Mouse (Mus musculus) hindlimb bud, embryonic 11.5 days (tissue): ENCODE measurements around the gene Fbxw4.

Experiments used
- DNase-seq: peaks from one replicate; pipeline ENCODE4 v3.0.0-alpha.2; 2012; ENCODE audit warnings: low read depth, low spot score; ENCODE audit errors: extremely low spot score

Gene Fbxw4

DNA sequence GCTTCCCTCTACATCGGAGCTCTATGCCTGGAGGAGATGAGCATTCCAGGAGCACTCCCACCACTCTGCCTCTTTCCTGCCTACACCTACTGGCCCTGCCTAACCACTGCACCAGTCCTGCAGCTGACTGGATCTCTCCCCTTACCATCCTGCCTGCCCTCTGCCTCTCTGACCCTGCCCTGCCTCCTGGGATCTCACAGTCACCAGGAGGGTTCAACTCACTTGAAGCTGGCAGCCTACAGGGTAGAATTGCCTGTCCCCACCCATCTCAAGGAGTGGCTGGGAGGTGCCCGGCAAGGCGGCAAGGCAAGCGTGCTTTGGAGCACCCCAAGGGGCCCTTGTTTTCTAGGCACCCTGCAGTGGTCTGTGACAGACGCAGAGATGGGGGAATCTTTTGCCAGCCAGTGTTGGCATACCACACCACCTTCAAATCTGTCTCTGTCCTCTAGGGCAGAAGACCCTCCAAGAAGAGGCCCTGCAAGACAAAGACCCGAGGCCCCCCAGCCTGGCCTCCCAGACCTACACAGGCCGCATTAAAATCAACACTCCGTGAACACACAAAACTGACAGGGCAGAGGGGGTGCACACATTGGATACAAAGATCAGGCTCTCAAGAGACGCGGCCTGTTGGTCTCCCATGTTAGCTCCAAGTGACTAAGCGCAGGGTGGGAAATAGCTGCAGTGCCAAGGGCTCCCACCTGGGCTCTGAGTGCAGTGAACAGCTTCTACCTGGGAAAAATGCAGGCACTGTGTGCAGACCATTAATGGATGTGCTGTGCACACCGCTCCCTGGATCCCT, 44.5 kb downstream of the Fbxw4 start:
- no peak for DNase-seq

DNA sequence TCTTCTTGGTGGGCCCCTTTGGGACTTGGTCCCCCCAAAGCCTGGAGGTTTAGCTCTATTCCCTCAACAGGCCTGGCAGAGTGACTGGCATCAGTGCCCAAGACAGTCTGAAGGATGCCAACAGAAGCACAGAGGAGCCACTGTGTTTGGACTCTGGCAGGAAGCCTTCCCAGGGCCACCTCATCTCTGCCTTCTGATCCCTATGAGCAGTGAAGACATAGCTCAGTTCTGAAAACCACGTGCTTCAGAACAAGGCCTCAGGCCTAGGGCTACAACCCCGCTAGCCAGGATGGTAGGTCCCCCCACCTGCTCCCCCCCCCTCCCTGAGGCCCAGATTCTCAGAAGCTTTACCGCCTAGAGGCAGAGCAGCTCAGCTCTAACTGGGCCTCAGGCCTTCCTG, 45.2 kb downstream of the Fbxw4 start:
- DNase-seq, result no peak

DNA sequence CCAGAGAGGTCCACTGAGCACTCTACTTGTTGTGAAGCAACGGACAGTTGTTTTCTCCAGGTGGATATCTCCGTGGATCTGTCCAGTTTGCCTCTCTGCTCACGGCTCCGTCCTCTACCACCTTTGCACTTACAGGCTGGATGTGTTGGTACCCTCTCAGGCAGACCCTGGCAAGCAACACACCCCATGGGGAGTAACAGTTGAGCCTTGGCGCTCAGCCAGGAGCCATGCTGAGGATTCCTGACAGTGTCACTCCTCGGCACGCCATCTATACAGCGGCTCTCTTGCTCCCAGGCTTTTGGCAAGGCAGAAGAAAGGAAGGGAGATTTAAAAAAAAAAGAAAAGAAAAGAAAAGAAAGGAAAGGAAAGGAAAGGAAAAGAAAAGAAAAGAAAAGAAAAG, 45.7 kb downstream of the Fbxw4 start:
- no peak for DNase-seq

DNA sequence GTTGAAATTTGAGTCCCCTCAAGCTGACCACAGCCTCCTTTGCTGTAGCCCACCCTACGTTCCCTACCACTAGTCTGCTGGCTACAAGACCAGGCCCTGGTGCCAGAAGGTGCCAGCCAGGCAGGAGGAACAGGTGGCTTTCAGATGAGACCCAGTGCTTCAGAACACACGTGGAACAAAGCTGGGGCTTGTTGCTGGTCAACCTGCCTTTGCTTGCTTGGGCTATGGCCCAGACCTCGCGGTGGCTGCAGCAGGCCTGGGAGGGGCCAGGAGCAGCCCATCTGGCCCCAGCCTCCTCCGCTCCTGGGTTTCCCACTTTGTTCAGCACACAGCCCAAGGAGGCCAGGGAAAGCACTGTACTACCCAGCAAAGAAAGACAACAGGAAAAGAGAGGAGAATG, 49.3 kb downstream of the Fbxw4 start:
- no peak for DNase-seq

DNA sequence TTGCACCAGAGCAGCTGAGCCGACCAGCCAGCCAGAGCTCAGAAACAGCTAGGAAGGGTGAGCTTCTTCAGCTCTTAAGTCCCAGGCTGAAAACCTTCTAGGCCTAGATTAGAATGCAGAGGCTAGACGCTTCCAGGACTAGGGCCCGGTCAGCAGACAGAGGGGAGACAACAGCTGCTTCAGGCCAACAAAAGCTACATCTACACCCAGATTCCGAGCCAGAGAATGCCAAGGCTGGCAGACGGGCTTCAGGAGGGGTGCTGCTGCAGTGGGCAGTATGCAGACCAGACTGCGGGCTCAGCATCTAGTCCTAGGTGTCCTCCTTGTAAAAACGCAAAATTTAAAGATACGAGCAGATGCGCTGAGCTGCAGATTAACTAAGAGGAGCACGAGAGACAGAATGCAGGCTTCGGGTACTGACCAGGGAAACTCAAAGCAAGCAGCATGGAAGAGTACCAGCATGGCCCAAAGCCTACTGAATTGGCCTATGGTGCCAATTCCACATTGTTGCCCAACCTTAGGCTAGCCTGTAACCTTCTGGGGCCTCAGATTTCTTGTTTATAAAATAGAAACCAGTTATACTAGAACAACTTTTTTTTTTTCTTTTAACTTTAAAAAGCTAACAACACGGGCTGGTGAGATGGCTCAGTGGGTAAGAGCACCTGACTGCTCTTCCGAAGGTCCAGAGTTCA, 51.3 kb downstream of the Fbxw4 start:
- no peak for DNase-seq

DNA sequence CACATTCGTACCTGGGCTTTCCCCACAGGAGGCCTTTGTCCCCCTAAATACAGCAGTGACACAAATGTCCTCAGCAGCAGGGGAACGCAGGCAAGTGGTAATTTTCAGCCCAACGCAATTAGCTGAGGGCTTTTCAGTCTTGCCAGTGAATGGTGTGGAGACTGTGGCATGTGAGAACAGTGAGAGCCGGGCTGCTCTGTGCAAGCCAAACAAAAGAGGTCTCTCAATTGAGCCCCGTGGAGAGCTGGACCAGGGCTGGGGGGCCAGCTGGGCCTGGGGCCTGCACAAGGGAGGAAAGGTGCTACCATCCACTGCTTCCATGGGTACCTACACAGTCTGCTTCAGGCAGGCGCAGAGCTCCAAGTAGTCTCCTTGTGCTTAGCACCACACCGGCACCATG, 52.6 kb downstream of the Fbxw4 start:
- DNase-seq, result no peak

DNA sequence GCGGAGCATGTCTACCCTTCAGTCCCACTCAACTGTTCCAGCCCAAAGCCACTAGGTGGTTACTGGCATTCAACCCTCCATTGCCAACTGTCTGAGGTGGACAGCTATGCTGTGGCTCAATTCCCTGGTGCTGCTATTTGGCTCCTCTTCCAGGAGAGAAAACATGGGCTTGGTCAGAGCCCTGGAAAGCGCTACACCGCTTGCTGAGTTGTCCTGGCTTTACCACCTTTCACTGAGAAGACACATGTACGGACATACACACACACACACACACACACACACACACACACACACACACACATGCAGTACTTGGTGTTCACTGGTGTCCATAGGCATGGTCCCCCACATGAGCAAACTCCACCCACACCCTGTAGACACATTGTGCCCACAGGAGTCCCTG, 53.4 kb downstream of the Fbxw4 start:
- no peak for DNase-seq

DNA sequence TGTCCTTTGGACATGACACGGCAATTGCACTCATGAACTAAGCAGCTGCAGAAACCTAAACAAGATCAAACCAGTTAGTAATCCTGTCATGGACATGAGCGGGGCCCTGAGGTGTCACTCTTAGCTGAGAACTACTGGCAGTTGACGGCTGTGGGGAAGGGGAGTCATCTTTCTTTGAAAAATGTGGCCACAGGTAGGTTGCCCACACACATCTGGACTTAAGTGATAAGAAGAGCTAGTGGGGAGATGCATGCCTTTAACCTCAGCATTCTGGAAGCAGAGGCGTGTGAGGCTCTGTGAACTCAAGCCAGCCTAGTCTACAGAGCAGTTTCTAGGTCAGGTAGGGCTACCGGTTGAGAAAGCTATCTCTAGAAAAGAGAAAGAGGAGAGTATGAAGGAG, 57.5 kb downstream of the Fbxw4 start:
- no peak for DNase-seq

DNA sequence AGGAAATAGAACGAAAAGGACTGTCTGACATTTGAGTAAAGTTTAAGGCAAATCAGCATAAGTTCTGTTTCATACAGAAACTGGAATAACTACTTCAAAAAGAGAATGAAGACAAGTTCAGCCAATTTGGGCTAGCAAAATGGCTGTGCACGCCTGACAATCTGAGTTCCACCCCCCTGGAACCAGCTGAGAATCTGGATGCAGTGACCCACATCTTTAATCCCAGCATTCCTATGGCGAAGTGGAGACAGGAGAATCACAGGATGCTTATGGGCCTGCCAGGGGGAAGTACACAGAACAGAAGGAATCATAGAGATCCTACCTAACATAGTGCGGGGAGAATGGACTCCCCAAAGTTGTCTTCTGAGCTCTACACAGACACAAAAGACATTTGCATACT, 63.0 kb downstream of the Fbxw4 start:
- no peak for DNase-seq

DNA sequence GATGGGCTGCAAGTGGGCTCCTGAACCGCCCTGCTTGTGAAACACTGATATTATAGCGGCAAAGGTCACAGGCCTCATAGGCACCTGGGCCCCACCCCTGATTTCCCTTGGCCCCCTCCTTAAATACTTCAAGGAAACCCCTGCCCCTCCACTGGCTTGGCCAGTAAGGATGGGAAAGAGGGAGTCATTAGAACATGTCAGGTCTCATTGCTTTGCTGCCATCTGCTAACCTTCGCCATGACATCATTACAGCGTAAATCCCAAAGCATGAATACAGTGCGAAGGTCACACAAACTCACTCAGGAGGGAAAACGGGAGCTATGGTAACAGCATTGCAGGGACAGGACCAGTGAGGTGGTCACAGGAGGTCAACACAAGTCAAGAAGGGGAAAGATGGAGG, 63.7 kb downstream of the Fbxw4 start:
- DNase-seq, result no peak

DNA sequence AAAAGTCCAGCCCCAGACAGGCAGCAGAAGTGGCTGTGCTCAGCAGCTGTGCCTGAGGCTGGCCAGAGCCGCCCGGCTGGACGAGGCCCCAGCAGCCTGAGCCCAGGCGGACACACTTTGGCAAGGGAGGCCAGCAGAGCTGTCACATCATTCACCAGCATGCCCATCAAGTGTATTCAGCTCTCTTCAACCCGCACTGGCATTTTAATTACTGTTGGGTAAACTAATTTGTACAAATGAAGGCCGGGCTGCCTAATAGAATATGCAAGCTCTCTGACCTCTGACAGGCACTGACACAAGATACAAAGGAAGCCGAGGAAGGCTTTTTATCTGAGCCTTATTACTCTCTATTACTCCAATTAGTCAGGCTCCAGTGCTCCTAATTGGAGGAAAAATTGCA, 64.1 kb downstream of the Fbxw4 start:
- DNase-seq, result no peak

DNA sequence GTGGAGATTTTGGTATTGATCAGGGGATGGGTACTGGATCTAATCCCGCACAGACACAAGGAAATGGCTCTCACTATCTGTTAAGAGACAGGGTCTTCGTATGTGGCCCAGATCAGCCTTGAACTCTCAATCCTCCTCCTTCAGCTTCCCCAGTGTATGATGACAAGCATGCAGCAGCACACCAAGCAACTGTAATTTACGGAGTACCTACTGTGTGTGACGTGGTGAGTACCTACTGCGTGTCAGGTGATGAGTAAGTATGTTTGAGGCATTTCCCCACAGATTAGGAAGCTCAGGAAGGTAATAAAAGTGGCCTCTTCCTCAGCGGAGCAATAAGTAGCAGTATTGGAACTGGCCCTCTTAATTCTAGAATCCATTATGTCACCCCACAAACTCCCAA, 64.6 kb downstream of the Fbxw4 start:
- DNase-seq, result no peak

DNA sequence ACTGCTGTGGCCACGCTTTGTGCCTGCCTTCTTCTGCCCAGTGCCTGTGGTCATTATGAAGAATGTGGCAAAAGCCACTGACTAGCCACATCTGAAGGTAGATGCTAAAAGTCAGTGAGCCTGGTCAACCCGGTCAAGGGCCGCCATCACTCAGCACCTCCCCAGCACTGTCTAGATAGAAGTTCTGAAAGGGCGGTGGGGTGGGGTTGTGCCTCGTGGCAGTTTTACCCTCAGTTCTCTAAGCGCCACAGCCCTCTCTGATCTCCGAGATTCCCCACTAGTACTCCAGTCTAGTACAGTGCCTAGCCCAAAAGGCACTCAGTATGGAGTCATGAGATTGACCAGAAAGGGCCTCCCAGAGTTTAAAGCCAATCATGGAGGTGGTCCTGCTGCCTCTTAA, 66.0 kb downstream of the Fbxw4 start:
- no peak for DNase-seq

DNA sequence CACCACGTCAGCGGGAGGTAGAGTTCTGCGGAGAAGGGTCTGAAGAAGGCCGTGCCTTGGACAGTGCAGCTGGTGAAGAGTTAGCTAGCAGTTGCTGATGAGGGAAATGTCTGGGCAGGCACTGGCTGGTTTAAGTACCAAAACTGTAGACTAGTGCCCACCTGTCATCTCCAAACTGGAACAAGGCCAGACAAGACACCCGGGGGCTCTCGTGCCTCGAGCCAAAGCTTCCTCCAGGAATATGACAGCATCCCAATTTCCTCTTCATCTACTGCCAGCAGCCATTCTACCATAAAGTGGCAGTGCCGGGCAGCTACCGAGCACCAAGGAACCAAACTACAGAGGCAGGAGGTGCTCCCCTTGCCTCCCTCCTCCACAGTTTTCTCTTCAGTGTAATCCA, 67.2 kb downstream of the Fbxw4 start:
- no peak for DNase-seq

DNA sequence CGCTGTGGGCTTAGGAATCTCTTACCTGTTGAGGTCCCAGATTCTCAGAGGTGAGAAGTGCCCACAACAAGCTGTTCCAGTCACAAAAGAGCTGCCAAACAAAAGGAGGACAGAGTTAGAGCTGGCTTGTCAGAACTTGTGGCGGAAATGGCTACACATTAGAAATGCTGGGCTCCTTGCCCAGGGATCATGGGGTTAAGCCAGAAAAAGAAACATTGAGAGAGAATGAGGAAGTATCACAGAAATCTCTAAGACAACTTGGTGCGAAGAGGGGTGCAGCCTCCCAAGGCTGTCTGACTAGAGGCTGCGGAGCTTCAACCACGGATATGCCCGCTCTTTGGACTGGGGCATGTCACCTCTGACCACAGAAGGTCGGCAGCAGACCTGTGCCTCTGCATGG, 68.4 kb downstream of the Fbxw4 start:
- DNase-seq, result no peak

DNA sequence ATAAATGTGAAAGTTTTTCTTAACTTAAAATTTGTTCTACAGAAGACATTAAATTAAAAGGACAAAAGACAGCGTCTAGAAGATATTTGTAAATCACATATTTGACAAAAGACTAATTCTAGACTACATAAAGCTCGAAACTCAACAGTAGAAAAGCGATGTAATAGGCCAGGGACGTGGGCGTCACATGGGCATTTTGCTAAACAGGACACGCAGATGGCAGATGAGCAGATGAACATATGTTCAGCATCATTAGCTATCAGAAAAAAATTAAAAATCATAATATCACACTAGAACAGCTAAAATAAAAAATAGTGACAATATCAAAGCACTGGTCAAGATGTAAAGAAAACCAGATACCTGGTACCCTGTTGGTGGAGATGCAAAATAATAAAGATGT, 70.4 kb downstream of the Fbxw4 start:
- DNase-seq, result no peak

DNA sequence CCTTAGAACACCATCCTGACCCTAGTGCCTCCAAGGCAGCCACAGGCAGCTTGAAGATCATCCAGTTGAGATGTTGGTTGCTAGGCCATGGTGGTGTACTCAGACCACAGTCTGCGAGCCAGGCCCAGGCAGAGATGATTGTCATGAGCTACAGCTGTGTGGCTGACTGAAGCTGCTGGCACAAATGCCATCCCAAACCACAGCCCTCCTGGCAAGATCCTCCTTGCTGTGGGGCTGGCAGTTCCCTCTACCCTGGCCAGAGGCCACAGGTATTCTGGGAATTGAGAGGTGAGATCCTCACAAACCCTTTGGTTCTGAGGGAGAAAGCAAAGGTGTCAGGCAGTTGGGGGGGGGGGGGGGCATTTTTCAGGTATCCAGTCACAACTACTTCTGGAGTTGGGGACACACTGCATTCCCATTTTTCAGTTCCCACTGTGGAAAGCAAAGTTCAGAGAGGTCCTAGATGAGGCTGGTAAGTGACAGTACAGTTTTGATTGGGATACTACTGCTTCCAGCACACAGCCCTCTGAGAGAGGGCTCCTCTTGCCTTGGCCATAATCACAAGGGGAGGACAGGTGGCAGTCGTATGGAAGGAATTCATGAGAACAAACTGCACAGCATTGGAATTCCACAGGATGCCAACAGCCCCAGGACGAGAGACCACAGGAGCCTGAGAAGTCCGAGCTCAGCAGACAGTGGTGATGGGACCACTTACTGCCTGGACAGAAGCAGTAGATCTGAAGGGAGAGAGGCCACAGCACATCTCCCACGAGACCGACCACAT, 72.4 kb downstream of the Fbxw4 start:
- DNase-seq, result no peak

DNA sequence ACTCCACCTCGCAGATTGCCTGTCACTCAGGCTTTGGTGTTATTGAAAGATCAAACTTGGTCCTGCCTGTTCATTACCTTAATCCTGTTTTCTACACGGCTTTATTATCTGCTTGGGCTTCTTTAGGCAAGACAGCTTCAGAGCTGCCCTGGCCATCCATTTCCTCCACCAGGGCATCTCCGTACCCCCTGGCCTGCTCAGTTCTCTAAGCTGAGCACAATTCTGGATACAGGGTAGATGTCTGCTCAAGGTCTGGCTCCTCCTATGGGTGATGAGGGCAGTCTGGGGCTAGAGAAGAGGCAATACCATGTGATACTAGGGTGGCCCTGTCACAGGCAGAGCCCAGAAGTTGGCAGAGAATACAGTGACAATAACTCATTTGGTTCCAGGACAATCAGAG, 73.3 kb downstream of the Fbxw4 start:
- no peak for DNase-seq

DNA sequence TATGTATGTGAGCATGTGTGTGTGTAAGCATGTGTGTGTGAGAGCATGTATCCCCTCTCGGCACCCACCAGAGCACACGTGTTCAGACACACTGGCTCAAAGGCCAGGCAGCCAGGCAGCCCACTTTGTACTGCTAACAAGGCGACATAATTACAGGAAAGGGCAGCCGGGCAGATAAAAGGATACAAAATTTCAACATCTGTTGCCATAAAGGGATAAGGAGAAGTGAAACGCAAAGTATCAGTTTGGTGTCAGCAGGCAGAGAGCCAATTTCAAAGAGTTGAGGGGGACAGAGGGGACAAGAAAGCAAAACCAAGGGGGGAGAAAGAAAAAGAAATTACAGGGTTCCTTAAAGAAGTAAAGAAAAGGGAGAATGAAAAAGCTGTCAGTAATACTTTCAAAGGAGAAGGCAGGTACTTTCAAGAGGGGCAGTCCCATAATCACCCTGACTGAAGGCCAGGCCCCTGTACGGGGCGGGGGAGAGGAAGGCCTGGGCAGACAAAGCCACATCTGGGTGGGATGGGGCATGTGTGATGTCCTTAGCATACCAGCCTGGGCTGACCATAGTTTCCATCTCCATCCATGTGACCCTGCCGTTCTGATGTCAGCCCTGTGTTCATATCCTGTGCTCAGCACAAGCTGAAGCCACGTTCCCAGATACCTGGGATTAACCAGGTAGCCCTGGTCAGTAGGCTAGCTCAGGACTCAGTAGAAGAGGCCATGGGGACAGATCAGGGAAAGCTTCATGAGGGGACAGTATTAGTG, 75.1 kb downstream of the Fbxw4 start:
- no peak for DNase-seq

DNA sequence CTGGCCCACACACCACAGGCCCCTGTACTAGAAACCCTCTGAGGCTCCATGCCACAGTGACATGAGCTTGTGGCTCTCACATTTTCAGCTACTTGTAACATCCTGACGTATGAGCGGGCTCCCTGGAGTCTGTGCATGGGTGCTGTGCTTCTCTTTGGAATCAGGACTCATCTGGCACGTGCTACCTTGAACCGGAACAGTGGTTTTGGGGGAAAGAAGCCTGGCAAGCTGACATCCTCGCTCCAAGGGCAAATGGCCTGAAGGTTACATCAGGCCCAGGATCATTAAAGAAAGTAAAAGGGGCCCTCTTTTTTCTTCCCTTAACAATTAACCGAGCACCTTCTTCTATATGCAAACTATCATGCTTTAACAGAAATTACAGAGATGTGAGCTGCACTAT, 77.0 kb downstream of the Fbxw4 start:
- no peak for DNase-seq

DNA sequence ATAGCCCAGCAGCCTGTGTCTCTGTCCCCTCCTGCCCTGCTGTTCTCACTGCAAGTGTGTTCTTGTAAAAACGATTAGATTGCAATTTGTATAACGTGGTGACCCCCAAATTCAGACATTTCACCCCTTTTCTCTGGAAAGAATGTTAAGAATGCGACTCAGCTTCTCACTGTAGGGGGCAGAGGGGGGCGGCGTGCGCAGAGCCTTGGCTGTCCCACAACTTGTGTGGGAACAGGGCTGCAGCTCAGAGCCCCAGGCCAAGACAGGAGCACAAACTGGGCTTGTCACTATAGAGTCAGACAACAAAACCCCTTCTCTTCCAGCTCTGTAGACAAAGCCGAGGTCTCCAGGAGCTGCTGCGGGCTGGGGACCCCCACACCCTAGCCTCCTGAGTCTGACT, 78.0 kb downstream of the Fbxw4 start:
- DNase-seq, result no peak
